ENCODE assay signal across 17 mouse cellular contexts in the genomic region with DNA sequence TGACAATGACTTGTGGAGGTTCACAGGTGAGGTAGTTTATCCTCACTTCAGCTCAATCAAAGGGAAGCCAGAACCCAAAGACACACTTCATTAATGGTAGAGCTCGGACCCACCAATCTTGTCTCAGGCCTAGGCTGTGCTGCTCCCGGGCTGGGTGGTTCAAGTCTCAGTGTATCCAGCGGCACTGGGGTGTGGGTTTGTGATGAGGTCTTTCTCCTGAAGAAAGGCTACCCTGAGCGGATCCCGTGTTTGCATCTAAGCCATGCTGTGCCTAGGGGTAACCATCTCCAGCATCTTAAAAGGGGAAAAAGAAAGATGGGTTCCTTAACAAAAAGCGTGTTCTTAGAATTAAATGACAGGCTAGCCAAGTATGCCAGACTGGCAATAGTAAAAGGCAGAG.
A peak's percentile ranks its signal among the peaks of the same experiment; 100 is the strongest.
DNase-seq lines count a peak whose midpoint lies in the region; ATAC-seq lines count a peak whose summit lies in the region.
"Had no signal": no experiment of that assay in that cellular context is flagged by ENCODE, and none has a peak within 500 bp of the region (broad histone marks: within the 10 kb centered on the region; RNA-seq: fewer than 3 reads in every experiment).

No protein-coding gene starts in this region.

- ATAC-seq in intestine, embryonic 14.5 days (replicated peaks; ENCODE audit: low FRiP score, low TSS enrichment, low read depth), result no peak
- no peak for ATAC-seq in intestine, embryonic 16.5 days
- ATAC-seq in hindbrain, embryonic 16.5 days, result peak; percentile 73; the same call in 1 of the 2 replicates
- peak; percentile 29; the same call in 1 of the 2 replicates for ATAC-seq in neural tube, embryonic 12.5 days (ENCODE audit: low FRiP score, low read depth)

- peak overlapping the region; percentile 70; the same call in 1 of the 2 replicates for H3K27ac ChIP-seq in intestine, embryonic 14.5 days (ENCODE audit: low read depth)
- no peak overlapping the region for H3K27ac ChIP-seq in intestine, embryonic 16.5 days (ENCODE audit: low read length)
- H3K27ac ChIP-seq in hindbrain, embryonic 10.5 days, result peak overlapping the region; percentile 69
- no peak overlapping the region; the same call in 1 of the 2 replicates for H3K27ac ChIP-seq in hindbrain, embryonic 16.5 days (ENCODE audit: low read depth, low read length)
- no peak overlapping the region for H3K27ac ChIP-seq in neural tube, embryonic 12.5 days
- H3K27ac ChIP-seq: liver, embryonic 14.5 days had no signal

- no peak overlapping the region for H3K9ac ChIP-seq in intestine, embryonic 14.5 days (ENCODE audit: low read length)
- H3K9ac ChIP-seq in intestine, embryonic 16.5 days (ENCODE audit: low read depth, low read length), result no peak overlapping the region
- H3K9ac ChIP-seq in hindbrain, embryonic 16.5 days (ENCODE audit: low read depth, low read length), result no peak overlapping the region
- H3K9ac ChIP-seq in neural tube, embryonic 12.5 days, result no peak overlapping the region
- H3K9ac ChIP-seq: embryonic facial prominence, embryonic 13.5 days; liver, embryonic 14.5 days; lung, embryonic 15.5 days had no signal

- no peak overlapping the region for H3K4me2 ChIP-seq in intestine, embryonic 14.5 days (ENCODE audit: low read length)
- no peak overlapping the region for H3K4me2 ChIP-seq in intestine, embryonic 16.5 days (ENCODE audit: low read depth, low read length)
- H3K4me2 ChIP-seq in hindbrain, embryonic 16.5 days (ENCODE audit: low read length), result no peak overlapping the region
- H3K4me2 ChIP-seq in neural tube, embryonic 12.5 days (replicated peaks), result no peak overlapping the region
- H3K4me2 ChIP-seq: embryonic facial prominence, embryonic 13.5 days; lung, embryonic 15.5 days had no signal

- no peak overlapping the region for H3K4me3 ChIP-seq in intestine, embryonic 14.5 days (ENCODE audit: low read depth, low read length)
- H3K4me3 ChIP-seq in intestine, embryonic 16.5 days (ENCODE audit: low read length), result no peak overlapping the region
- no peak overlapping the region for H3K4me3 ChIP-seq in hindbrain, embryonic 10.5 days
- H3K4me3 ChIP-seq in hindbrain, embryonic 16.5 days (ENCODE audit: low read length), result no peak overlapping the region
- no peak overlapping the region for H3K4me3 ChIP-seq in neural tube, embryonic 12.5 days
- H3K4me3 ChIP-seq: embryonic facial prominence, embryonic 13.5 days; lung, embryonic 15.5 days had no signal

- intact Hi-C loops in left cerebral cortex, postnatal 10 days (cut with DNase I), result no loop called here

- 86% methylated on average over 6 of the region's 6 CpGs for WGBS in intestine, embryonic 14.5 days
- 86% methylated on average over 6 of the region's 6 CpGs for whole genome bisulfite sequencing in intestine, embryonic 16.5 days
- 65% methylated on average over 6 of the region's 6 CpGs for WGBS in hindbrain, embryonic 10.5 days
- 35% methylated on average over 6 of the region's 6 CpGs for WGBS in hindbrain, embryonic 16.5 days
- WGBS in neural tube, embryonic 12.5 days, result 50% methylated on average over 6 of the region's 6 CpGs

- DNase-seq in intestine, embryonic 14.5 days (ENCODE audit: low spot score), result no peak
- no peak for DNase-seq in hindbrain, embryonic 10.5 days (ENCODE audit: low spot score)
- DNase-seq in cerebellum, adult 18-20 months, result no peak
- no peak for DNase-seq in left cerebral cortex, postnatal 10 days (ENCODE audit: extremely low spot score in 1 of 2, low spot score in 2 of 2)
- no peak for DNase-seq in adrenal gland, postnatal 36 days
- DNase-seq: B cell, adult 2 months; cerebellum, adult 8-10 months; gastrocnemius, postnatal 25 days; layer of hippocampus, postnatal 36 days; lung, postnatal 4 days; thymus, postnatal 25 days had no signal

- no peaks in the 10 kb centered on the region for H3K27me3 ChIP-seq in intestine, embryonic 14.5 days (replicated peaks; ENCODE audit: control insufficient read depth, insufficient read depth, low read length)
- no peaks in the 10 kb centered on the region for H3K27me3 ChIP-seq in intestine, embryonic 16.5 days (replicated peaks; ENCODE audit: control insufficient read depth, insufficient read depth, low read length)
- H3K27me3 ChIP-seq in hindbrain, embryonic 10.5 days (ENCODE audit: insufficient read depth, poor library complexity, severe bottlenecking), result no peaks in the 10 kb centered on the region
- no peaks in the 10 kb centered on the region for H3K27me3 ChIP-seq in hindbrain, embryonic 16.5 days (replicated peaks; ENCODE audit: control insufficient read depth, insufficient read depth, low read length)
- no peaks in the 10 kb centered on the region for H3K27me3 ChIP-seq in neural tube, embryonic 12.5 days (replicated peaks)
- H3K27me3 ChIP-seq: embryonic facial prominence, embryonic 13.5 days; lung, embryonic 15.5 days had no signal

- no peaks in the 10 kb centered on the region for H3K9me3 ChIP-seq in intestine, embryonic 14.5 days (ENCODE audit: control insufficient read depth, low read length)
- H3K9me3 ChIP-seq in intestine, embryonic 16.5 days (ENCODE audit: control insufficient read depth, low read length), result no peaks in the 10 kb centered on the region
- no peaks in the 10 kb centered on the region for H3K9me3 ChIP-seq in hindbrain, embryonic 10.5 days
- no peaks in the 10 kb centered on the region for H3K9me3 ChIP-seq in hindbrain, embryonic 16.5 days (ENCODE audit: control insufficient read depth, low read length)
- H3K9me3 ChIP-seq in neural tube, embryonic 12.5 days, result no peaks in the 10 kb centered on the region
- H3K9me3 ChIP-seq: embryonic facial prominence, embryonic 13.5 days; lung, embryonic 15.5 days had no signal

- H3K36me3 ChIP-seq in intestine, embryonic 14.5 days (ENCODE audit: control insufficient read depth, insufficient read depth, low read length), result no peaks in the 10 kb centered on the region
- H3K36me3 ChIP-seq in intestine, embryonic 16.5 days (ENCODE audit: control insufficient read depth, insufficient read depth, low read length), result no peaks in the 10 kb centered on the region
- no peaks in the 10 kb centered on the region for H3K36me3 ChIP-seq in hindbrain, embryonic 10.5 days
- no peaks in the 10 kb centered on the region for H3K36me3 ChIP-seq in hindbrain, embryonic 16.5 days (ENCODE audit: control insufficient read depth, insufficient read depth, low read length)
- H3K36me3 ChIP-seq in neural tube, embryonic 12.5 days, result no peaks in the 10 kb centered on the region
- H3K36me3 ChIP-seq: embryonic facial prominence, embryonic 13.5 days; lung, embryonic 15.5 days had no signal

- peaks cover 16% of the 10 kb centered on the region for H3K4me1 ChIP-seq in intestine, embryonic 14.5 days (replicated peaks; ENCODE audit: control insufficient read depth, insufficient read depth, low read length)
- H3K4me1 ChIP-seq in intestine, embryonic 16.5 days (ENCODE audit: control insufficient read depth, insufficient read depth, low read length), result peaks cover 4% of the 10 kb centered on the region; the same call in 1 of the 2 replicates
- H3K4me1 ChIP-seq in hindbrain, embryonic 10.5 days (replicated peaks), result peaks cover 50% of the 10 kb centered on the region
- H3K4me1 ChIP-seq in hindbrain, embryonic 16.5 days (ENCODE audit: control insufficient read depth, insufficient read depth, low read depth, low read length), result peaks cover 7% of the 10 kb centered on the region; the same call in 1 of the 2 replicates
- H3K4me1 ChIP-seq in neural tube, embryonic 12.5 days, result peaks cover 13% of the 10 kb centered on the region; the same call in 1 of the 2 replicates

Comparison
In these comparisons a context has a peak if more than half of its experiments do, and no peak if none do; other contexts are left out.
1. H3K27ac ChIP-seq: peak in intestine, embryonic 14.5 days (single experiment) and hindbrain, embryonic 10.5 days (single experiment); none in intestine, embryonic 16.5 days (single experiment), hindbrain, embryonic 16.5 days (single experiment) and neural tube, embryonic 12.5 days (single experiment).
2. ATAC-seq: peak in hindbrain, embryonic 16.5 days (single experiment) and neural tube, embryonic 12.5 days (single experiment); none in intestine, embryonic 14.5 days (single experiment) and intestine, embryonic 16.5 days (single experiment).